Mouse (Mus musculus) left cerebral cortex, adult 2 months (tissue): ENCODE measurements around the gene Tmub2. TPM values are rescaled to one million over a fixed set of nuclear protein-coding genes. Genes with fewer than 3 reads are reported as not detected.

Experiments
- DNase-seq, 2 experiments: peaks; one replicate each; pipeline ENCODE4 v3.0.0; 2021 to 2022; ENCODE audit warnings: low spot score in 2 of 2, mixed read lengths in 1 of 2; ENCODE audit errors: extremely low spot score in 1 of 2
- H3K27ac ChIP-seq: fragments of 200-600 bp; 2 replicates; pipeline ENCODE4 v1.8.1; 2022
- H3K4me3 ChIP-seq: fragments of 200-600 bp; 2 replicates; pipeline ENCODE4 v1.8.1; 2022
- CTCF ChIP-seq: fragments of 200-600 bp; IDR thresholded peaks from 2 replicates; pipeline ENCODE4 v1.8.1; 2022; ENCODE audit warnings: antibody characterized with exemption, mild to moderate bottlenecking, moderate library complexity
- intact Hi-C: fragments of 180-260 bp; cut with DNase I; formaldehyde crosslinking; loops from one replicate; pipeline ENCODE4 v1.15.1; 2025
- total RNA-seq, 2 experiments: library from RNA; stranded (reverse); gene quantifications; 2 replicates each; pipeline ENCODE4 v1.2.3; 2021

The Tmub2 gene
- total RNA-seq, 2 experiments from 2014 or later = 66.6 to 74.4 TPM

- no peak for DNase-seq
- intact Hi-C loops = loop anchor here (1.0 to 10.0 kb wide), 3 partner anchors 101 to 245 kb away; partner anchors contain the start of genes Gpatch8 and Grn
- no peak for TF ChIP-seq CTCF
- no peak overlapping the region for H3K27ac ChIP-seq
- H3K4me3 ChIP-seq = no peak overlapping the region
Observed at GRCm38 (mm10) chr11:102309821-102310617, 25.3 kb downstream of the Tmub2 start.

DNA sequence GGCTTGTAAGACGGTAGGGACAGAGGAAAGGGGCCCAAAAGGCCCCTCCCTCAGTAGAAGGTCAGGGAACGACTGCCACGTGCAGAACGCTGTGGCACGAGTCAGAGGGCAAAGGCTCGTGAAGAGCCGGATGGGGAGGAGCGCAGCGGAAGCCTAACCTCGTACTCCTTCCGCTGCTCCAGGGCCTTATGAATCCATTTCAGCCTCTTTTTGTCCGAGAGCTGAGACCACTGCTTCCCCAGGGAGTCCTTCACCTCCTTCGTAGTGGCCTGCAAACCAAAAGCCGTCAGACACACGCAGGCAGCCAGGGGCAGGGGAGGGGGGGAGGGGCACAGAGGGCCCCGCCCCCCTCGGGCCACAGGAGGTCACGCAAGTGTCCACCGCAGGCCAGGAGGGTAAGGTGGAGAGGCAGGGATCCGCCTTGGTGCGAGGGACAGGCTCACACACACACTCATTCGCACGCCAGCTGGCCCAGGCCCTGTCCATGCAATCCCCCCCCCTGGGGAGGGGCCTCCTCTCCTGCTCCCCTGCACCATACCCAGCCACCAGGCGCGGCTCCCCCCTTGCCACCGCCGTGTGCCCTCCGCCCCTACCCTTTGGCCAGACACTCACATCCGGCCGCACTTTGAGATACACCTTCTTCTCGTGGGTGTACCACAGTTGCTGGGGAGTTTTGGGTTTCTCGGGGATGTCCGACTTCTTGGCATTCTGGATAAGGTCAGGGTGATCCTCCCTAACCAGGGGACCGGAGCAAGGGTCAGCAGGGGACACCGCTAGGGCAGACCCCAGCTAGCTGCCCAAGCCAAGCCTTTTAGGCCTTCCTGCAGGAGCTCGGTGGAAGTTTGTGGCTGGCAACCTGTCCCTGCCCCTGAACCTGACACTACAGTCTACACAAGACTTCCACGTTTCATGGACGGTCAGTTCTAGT lies 26.3 kb downstream of the Tmub2 start:
- no peak for DNase-seq
- intact Hi-C loops = loop anchor here (10.0 kb wide), 1 partner anchor 244 kb away; the partner anchor contains the start of gene Gpatch8

DNA sequence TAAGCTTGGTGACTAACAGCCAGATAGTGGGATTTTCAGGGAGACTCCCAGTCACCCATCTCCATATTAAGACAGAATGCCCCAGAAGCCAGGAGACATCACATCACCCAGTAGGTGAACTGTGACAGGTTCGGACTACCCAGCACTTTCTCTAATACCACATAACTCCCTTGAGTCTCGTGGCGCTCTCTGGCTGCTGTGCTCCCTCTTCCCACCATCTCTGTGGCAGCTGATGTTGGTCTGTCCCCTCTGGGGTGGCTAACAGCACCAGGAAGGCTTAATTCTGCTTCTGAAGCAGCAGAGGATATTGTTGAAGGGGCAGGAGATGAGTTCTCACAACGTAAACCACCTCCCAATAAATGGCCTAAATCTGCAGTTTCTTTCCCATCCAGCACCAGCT lies 27.2 kb downstream of the Tmub2 start:
- no peak overlapping the region for H3K4me3 ChIP-seq
- no peak overlapping the region for H3K27ac ChIP-seq
- intact Hi-C loops = loop anchor here (10.0 kb wide), 1 partner anchor 243 kb away; the partner anchor contains the start of gene Gpatch8
- no peak for DNase-seq
- TF ChIP-seq CTCF = no peak

More for the DNA sequence above, 26.3 kb downstream of the Tmub2 start:
- TF ChIP-seq CTCF = no peak
- no peak overlapping the region for H3K27ac ChIP-seq
- no peak overlapping the region for H3K4me3 ChIP-seq

DNA sequence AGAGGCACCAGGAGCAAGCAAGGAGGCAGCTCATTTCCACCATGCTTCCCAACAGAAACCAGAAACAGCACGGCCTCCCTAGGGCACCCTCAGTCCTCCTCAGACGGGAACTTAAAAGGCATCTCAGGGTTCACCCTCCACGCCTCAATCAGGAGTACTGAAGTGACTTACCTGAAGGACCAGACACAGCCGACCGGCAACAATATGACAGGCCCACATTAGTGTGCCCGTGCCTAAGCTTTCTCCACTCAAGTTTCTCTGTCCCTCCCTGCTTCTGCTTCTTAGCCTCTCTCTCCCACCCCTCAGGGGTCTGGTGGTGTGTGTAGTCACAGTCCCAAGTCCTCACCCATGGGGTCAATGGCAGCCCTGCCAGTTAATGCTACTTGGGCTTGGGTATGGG lies 27.9 kb downstream of the Tmub2 start:
- no peak overlapping the region for H3K4me3 ChIP-seq
- intact Hi-C loops = loop anchor here (10.0 kb wide), 1 partner anchor 242 kb away; the partner anchor contains the start of gene Gpatch8
- no peak overlapping the region for H3K27ac ChIP-seq
- TF ChIP-seq CTCF = no peak
- no peak for DNase-seq

GRCm38 (mm10) chr11:102314321-102314720 lies 29.6 kb downstream of the Tmub2 start:
- Histone ChIP-seq H3K4me3 (no peak overlapping the region), H3K27ac (no peak overlapping the region)
- no peak for DNase-seq
- no peak for TF ChIP-seq CTCF
- intact Hi-C loops = loop anchor here (10.0 kb wide), 1 partner anchor 240 kb away; the partner anchor contains the start of gene Gpatch8

DNA sequence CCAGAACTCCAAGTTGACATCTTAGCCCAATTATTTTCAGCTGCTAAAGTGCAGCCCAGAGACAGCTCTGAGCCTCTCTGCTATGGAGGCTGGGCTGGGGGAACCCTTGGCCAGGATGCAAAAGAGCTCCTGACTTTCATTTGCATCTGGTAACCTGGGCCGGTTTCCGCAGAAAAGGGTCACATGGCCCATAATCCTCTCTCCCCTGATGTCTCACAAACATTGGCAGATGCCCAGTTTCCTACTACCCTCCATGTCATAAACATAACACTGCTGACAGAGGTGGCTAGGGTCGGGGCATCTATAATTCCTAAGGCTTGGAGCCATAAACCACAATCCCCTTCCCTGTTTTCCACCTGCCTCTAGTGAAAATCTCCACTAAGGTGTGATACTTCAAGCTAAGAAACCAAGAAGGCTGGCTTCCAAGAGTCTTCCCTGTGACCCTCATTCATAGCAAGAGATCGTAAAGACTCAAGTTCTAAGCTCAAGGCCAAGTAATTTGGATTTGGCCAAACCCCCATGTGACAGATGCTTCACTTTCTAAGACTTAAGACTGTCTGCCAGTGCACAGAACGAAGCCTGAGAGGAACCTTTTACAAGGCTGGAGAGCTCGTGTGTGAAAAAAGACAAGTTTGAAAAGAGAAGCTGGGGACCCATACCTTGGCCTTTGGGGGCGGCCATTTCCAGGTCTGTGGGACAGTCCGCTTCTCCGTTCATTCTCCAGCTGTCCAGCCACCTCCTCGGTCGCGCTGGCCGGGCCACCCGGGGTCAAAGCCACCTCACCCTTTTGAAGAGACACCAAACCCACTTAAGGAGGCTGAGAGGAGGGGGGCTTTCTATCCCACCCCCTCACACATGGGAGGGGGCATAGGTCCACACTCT lies 31.2 kb downstream of the Tmub2 start:
- no peak for DNase-seq

GRCm38 (mm10) chr11:102316572-102317297 lies 32.0 kb downstream of the Tmub2 start:
- Histone ChIP-seq H3K4me3 (peak overlapping the region; percentile 80), H3K27ac (peak overlapping the region; percentile 94)
- DNase-seq = peak; percentile 83 to 90
- no peak; the same call in 1 of the 2 replicates for TF ChIP-seq CTCF
- intact Hi-C loops = loop anchor here (1.0 to 10.0 kb wide), 3 partner anchors 20 to 238 kb away; partner anchors contain the start of genes Atxn7l3 and Gpatch8

More for the DNA sequence above, 31.2 kb downstream of the Tmub2 start:
- TF ChIP-seq CTCF = no peak
- Histone ChIP-seq H3K4me3 (peak overlapping the region; percentile 80), H3K27ac (peak overlapping the region; percentile 94)
- intact Hi-C loops = loop anchor here (1.0 to 10.0 kb wide), 3 partner anchors 19 to 239 kb away; partner anchors contain the start of genes Atxn7l3 and Gpatch8

GRCm38 (mm10) chr11:102317298-102317900 lies 32.7 kb downstream of the Tmub2 start:
- Histone ChIP-seq H3K4me3 (peak overlapping the region; percentile 80), H3K27ac (peak overlapping the region; percentile 94)
- DNase-seq = peak; percentile 73 to 74
- peak; percentile 8 for TF ChIP-seq CTCF
- intact Hi-C loops = loop anchor here (2.0 to 10.0 kb wide), 2 partner anchors 21 to 237 kb away; partner anchors contain the start of genes Atxn7l3 and Gpatch8

GRCm38 (mm10) chr11:102317901-102318575 lies 33.3 kb downstream of the Tmub2 start:
- Histone ChIP-seq H3K4me3 (peak overlapping the region; percentile 80), H3K27ac (peak overlapping the region; percentile 94)
- DNase-seq = peak; percentile 68 to 73
- intact Hi-C loops = loop anchor here (2.0 to 10.0 kb wide), 2 partner anchors 21 to 237 kb away; partner anchors contain the start of genes Atxn7l3 and Gpatch8
- TF ChIP-seq CTCF = no peak
